Mouse (Mus musculus): Measurements from ENCODE around the gene Golph3.
A peak's percentile ranks its signal among the peaks of the same experiment; 100 is the strongest.

- TF ChIP-seq CTCF (IDR thresholded peaks at IDR 0.05; ENCODE audit: low read depth) (peak; percentile 15; the same call in 1 of the 2 replicates), EP300 (IDR thresholded peaks at IDR 0.05; ENCODE audit: low read depth) (no peak)
These were observed 33.1 kb downstream of the Golph3 start for GRCm38 (mm10) chr15:12354281-12354810.

Measured in heart, postnatal 0 days (tissue).